Mouse (Mus musculus) neural tube, embryonic 14.5 days (tissue): ENCODE results near the gene Apoc4. TPM values are rescaled to one million over a fixed set of nuclear protein-coding genes. Genes with fewer than 3 reads are reported as not detected.

Source experiments
- ATAC-seq: fragments of 200-750 bp; cut with Nextera tagmentation; 2 replicates; pipeline ENCODE4 v1.8.0; 2017; ENCODE audit warnings: low read depth, mild to moderate bottlenecking, moderate TSS enrichment, moderate library complexity
- H3K27ac ChIP-seq: fragments of 300-500 bp; sonication (generic); 2 replicates; pipeline ENCODE4 v1.5.1; 2014; ENCODE audit warnings: low read depth, mild to moderate bottlenecking, control low read depth, low read length, moderate library complexity, mixed read lengths
- H3K27me3 ChIP-seq: fragments of 300-500 bp; sonication (generic); 2 replicates; pipeline ENCODE4 v1.6.1; 2014; ENCODE audit warnings: low read length; ENCODE audit not compliant: control insufficient read depth, insufficient read depth
- H3K36me3 ChIP-seq: fragments of 300-500 bp; sonication (generic); 2 replicates; pipeline ENCODE4 v1.6.1; 2014; ENCODE audit warnings: low read length, mixed read lengths; ENCODE audit not compliant: control insufficient read depth, insufficient read depth
- H3K4me1 ChIP-seq: fragments of 300-500 bp; sonication (generic); 2 replicates; pipeline ENCODE4 v1.6.1; 2014; ENCODE audit warnings: low read length; ENCODE audit not compliant: control insufficient read depth, insufficient read depth
- H3K4me2 ChIP-seq: fragments of 300-500 bp; sonication (generic); 2 replicates; pipeline ENCODE4 v1.6.1; 2014; ENCODE audit warnings: mild to moderate bottlenecking, low read depth, low read length, control low read depth
- H3K4me3 ChIP-seq: fragments of 300-500 bp; sonication (generic); 2 replicates; pipeline ENCODE4 v1.5.1; 2014; ENCODE audit warnings: low read depth, low read length, control low read depth, mixed read lengths
- H3K9ac ChIP-seq: fragments of 300-500 bp; sonication (generic); replicated peaks from 2 replicates; pipeline ENCODE4 v1.6.1; 2014; ENCODE audit warnings: low read depth, mild to moderate bottlenecking, control low read depth, low read length, mixed read lengths
- H3K9me3 ChIP-seq: fragments of 300-500 bp; sonication (generic); 2 replicates; pipeline ENCODE4 v1.6.1; 2016; ENCODE audit warnings: low read length; ENCODE audit not compliant: control insufficient read depth
- WGBS: fragments of 180-500 bp; shearing (Covaris S2); extraction: QIAGEN DNeasy Blood & Tissue Kit; methylation state at CpG from one replicate; pipeline ENCODE4 v1.1.7; 2014; 5-methylcytosine and 5-hydroxymethylcytosine counted together
- polyA plus RNA-seq: library from polyadenylated mRNA; unstranded; fragments of >200 nt; fragmentation: Nextera tagmentation; extraction: Ambion mirVana; gene quantifications from 2 replicates; pipeline ENCODE4 v1.2.1, GENCODE M21; 2014

The Apoc4 gene
- polyA plus RNA-seq, 1 experiment from 2014 or later: 0.20 TPM

DNA sequence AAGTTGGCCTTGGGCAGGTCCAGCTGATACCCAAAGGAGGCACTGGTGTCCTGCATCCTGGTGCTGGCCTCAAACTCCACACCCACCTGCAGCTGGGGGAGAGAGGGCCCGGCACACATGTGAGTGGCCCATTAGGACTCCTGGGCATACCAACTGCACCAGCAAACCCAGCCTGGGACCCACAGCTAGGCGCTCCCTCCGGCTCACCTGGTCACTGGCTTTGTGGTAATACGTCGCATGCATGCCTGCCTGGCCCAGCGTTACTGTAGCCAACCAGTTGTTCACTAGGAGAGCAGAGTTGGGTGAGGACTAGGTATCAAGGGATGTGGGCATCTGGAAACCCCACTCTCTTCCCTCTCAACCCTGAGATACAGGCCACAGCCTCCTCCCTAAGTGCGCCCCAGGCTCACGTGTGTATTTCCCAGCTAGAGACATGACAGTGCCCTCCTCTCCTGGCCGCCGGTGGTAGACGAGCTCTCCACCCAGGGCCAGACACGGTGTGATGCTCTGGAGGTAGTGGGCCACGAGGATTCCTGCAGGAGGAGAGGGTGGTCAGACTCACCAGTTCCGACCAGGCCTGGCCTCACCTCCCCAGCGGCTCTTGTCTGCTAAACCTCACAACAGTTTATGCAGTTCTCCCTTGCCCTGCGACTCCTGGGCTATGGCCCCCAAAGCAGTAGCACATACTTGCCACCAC, 21.7 kb upstream of the Apoc4 start:
- no peak for ATAC-seq
- WGBS: 94% methylated on average over 16 of the region's 16 CpGs
- H3K27ac ChIP-seq: no peak overlapping the region
- no peaks in the 10 kb centered on the region for H3K9me3 ChIP-seq
- no peak overlapping the region for H3K9ac ChIP-seq
- H3K4me1 ChIP-seq: peaks cover 5% of the 10 kb centered on the region
- H3K4me2 ChIP-seq: no peak overlapping the region
- H3K4me3 ChIP-seq: no peak overlapping the region
- H3K27me3 ChIP-seq: no peaks in the 10 kb centered on the region
- H3K36me3 ChIP-seq: peaks cover 7% of the 10 kb centered on the region; the same call in 1 of the 2 replicates

DNA sequence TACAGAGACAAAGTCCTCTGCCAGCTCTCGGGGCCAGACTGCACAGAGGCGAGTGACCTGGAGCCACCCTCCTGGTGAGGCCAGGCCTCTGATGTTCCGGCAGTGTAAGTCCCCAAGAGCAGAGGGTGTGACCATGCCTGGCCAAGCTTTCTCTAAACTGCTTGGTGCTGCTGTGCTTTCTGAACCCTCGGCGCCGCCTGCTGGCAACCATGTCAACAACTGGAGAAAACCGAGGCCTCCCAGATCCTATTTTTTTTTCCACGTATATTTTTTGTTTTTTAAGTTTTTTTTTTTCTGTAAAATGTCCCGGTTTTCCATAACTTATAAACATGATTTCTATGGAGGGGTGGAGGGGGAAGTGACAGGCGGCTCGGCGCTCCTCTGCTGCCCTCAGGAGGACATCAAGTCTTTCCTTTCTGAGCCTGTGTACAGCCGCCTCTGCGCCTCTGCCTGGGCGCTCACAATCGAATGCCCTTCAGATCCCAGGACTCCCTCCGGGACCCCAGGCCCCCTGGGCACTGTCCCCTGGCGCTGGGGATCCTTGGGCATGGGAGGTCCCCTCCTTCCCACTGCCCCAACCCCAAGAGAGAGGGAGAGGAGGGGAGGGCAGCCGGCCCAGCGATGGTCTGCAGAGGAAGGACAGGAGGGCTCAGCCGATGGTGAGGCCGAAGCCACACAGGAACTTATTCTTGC, 19.9 kb upstream of the Apoc4 start:
- no peak overlapping the region for H3K4me2 ChIP-seq
- no peak overlapping the region for H3K4me3 ChIP-seq
- H3K9ac ChIP-seq: no peak overlapping the region
- H3K27ac ChIP-seq: no peak overlapping the region
- peaks cover 5% of the 10 kb centered on the region for H3K4me1 ChIP-seq
- no peaks in the 10 kb centered on the region for H3K27me3 ChIP-seq
- peak; percentile 28; the same call in 1 of the 2 replicates for ATAC-seq
- 36% methylated on average over 22 of the region's 22 CpGs for WGBS
- H3K9me3 ChIP-seq: no peaks in the 10 kb centered on the region
- H3K36me3 ChIP-seq: peaks cover 7% of the 10 kb centered on the region; the same call in 1 of the 2 replicates

DNA sequence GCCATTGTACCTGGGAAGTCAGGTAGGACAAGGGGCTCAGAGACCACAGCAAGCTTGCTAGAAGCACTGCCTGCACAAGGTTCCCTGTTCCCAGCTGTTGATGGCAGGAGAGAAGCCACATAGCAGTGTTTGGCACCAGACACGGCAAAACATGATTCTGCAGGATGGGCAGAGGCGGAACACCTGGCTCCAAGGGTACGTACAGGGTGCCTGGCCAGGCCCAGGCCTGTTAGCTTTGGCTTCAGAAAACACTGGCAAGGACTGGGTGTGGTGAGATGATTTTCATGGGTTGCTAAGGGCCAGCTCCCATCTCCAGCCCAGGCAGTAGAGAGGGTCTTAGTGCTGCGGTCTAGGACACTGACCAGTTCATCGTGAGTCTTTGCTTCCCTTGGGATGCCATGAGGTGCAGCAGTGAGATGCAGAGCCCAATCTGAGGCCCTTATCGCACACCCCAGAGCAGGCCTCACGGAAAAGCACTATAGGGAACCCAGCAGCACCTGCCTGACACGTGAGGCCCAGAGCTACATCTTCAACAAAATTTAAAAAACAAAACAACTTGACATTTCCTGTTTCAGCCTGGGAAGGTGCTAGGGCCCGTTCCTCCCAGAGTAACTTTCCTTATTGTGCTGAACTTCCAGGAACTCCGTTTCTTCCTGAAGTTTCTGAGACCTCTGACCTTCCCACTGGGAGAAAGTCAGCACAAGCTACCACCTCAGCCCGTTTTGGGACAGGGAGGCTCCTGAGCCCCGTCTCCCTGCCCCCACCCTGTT, 19.2 kb upstream of the Apoc4 start:
- Histone ChIP-seq H3K4me2 (no peak overlapping the region), H3K4me1 (peaks cover 5% of the 10 kb centered on the region), H3K4me3 (no peak overlapping the region), H3K27ac (no peak overlapping the region), H3K9me3 (no peaks in the 10 kb centered on the region), H3K27me3 (no peaks in the 10 kb centered on the region), H3K36me3 (peaks cover 7% of the 10 kb centered on the region; the same call in 1 of the 2 replicates), H3K9ac (no peak overlapping the region)
- 68% methylated on average over 12 of the region's 12 CpGs for WGBS
- ATAC-seq: no peak

DNA sequence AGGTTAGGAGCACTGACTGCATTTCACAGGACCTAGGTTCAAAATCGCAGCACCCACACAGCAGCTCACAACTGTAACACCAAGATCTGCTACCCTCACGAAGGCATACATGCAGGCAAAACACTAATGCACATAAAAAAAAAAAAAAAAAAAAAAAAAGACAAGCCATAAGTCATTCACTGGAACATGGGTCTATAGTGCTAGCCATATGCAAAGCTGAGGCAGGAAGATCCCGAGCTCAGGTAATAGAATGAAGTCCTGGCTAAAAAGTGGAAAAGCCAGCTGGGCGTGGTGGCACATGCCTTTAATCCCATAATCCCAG, 18.5 kb upstream of the Apoc4 start:
- H3K27me3 ChIP-seq: no peaks in the 10 kb centered on the region
- H3K4me1 ChIP-seq: peaks cover 5% of the 10 kb centered on the region
- H3K9me3 ChIP-seq: no peaks in the 10 kb centered on the region
- H3K9ac ChIP-seq: no peak overlapping the region
- ATAC-seq: no peak
- H3K4me3 ChIP-seq: no peak overlapping the region
- no peak overlapping the region for H3K4me2 ChIP-seq
- H3K36me3 ChIP-seq: peaks cover 5% of the 10 kb centered on the region; the same call in 1 of the 2 replicates
- H3K27ac ChIP-seq: no peak overlapping the region
- WGBS: 80% methylated on average over 4 of the region's 4 CpGs

DNA sequence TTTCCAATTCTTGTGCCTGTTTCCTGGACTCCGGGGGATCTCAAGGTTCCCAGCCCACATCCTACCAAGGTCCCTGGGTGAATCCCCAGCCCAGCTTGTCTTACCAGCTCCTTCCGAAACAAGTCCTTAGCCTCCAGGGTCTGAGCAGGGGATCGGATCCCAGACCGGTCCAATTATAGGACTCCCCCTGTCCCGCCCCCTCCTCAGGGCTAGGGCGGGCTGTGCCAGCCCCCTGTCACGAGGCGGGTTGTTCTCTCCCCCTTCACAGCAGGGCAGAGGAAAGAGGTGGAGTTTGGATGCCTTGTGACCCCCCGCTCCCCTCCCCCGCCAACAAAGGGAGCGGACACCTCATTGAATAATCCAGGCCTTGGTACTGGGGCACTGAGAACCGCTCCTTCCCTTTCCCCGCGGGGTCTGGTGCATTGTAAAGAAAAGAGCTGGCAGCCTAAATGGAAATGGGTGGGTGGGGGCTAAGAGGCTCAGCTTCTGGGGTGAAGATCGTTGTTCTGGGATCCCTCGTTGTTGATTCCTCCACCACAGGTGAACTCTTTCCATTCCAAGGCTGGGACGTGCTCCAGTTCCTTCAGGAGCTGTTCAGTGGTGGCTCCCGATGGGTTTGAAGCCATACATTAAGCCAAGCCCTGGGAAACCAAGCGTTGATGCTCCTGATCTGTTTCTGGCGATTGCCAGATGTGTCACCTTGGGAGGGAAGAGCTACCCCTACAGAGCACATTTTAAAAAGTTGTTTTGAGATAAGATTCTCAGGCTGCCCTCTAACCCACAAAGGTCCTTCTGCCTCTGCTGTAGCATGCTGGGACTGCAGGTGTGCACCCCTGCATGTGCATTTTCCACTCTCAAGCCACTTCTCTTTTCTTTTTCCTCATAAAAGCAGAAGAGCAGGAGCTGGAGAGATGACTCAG, 17.9 kb upstream of the Apoc4 start, which contains the start of gene Apoe:
Gene Apoe, minus strand, starts transcription at position 282 of the 920 bp plus-strand sequence.
- Histone ChIP-seq H3K27ac (no peak within 1 kb of the TSS), H3K9me3 (no peaks in the 10 kb centered on the region), H3K27me3 (no peaks in the 10 kb centered on the region), H3K9ac (peak within 1 kb of the TSS; percentile 39), H3K36me3 (no peaks in the 10 kb centered on the region), H3K4me3 (peak within 1 kb of the TSS; percentile 28), H3K4me1 (peaks cover 5% of the 10 kb centered on the region), H3K4me2 (peak within 1 kb of the TSS; percentile 47)
- WGBS: 2% methylated on average over 19 of the region's 20 CpGs
- peak; percentile 66 for ATAC-seq

DNA sequence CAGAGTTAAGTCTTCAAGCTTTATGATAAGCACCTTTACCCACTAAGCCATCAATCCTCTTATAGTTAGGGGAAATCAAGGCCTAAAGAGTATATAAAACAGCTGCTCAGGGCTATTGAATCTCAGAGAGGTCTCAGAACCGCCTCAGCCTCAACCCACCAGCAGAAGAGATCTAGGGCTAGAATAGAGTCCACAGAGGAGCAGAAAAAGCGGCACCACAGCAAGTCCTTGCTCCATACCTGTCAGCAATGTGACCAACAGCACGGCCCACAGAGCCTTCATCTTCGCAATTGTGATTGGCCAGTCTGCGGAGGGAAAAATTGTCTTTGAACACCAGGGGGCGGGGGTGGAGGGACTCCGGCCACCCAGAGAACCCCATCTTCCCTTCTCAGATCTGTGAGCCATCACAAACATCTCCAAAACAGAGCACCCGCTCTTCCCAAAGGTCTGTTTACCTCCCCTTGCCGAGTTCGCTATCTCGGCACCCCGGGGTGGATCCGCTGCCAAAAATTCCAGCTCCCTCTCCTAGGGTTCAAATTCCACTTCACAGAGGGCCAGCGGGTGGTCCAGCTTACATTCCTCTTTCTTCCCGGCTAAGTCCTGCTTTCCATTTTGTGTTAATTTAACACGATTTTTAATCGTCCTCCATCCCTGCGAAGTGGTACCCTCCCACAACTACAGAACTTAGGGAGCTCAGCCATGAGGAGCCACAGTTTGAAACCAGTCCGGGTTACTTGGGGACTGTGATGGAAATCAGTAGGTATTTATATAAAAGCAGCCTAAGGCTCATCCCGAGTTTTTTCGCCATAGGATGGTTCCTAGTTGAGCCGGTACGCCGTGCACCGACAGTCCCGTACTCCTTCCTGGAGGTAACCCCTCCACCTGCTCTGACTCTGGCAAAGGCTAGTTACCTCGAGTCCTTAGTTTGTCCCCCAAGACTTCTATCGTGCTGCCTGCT, 16.9 kb upstream of the Apoc4 start:
- H3K36me3 ChIP-seq: no peaks in the 10 kb centered on the region
- ATAC-seq: no peak

DNA sequence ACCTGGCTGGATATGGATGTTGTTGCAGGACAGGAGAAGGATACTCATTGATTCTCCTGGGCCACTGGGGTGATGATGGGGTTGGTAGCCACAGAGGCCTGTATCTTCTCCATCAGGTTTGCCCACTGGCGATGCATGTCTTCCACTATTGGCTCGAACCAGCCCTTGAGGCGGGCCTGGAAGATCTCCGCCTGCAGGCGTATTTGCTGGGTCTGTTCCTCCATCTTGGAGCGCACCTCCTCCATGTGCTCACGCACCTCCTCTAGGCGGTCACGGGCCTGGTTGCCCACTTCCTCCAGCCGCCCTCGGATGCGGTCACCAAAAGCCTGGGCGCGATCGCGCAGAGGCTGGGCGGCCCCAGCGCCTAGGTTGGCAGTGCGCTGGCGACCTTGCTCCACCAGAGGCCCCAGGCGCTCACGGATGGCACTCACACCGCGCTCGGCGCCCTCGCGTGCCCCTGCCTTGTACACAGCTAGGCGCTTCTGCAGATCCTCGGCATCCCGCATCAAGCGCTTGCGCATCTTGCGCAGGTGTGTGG, 15.1 kb upstream of the Apoc4 start:
- no peaks in the 10 kb centered on the region for H3K27me3 ChIP-seq
- H3K27ac ChIP-seq: no peak overlapping the region
- 93% methylated on average over 34 of the region's 34 CpGs for WGBS
- H3K9me3 ChIP-seq: no peaks in the 10 kb centered on the region
- peaks cover 5% of the 10 kb centered on the region for H3K4me1 ChIP-seq
- H3K4me2 ChIP-seq: no peak overlapping the region
- no peak for ATAC-seq
- no peak overlapping the region for H3K9ac ChIP-seq
- H3K4me3 ChIP-seq: no peak overlapping the region
- H3K36me3 ChIP-seq: no peaks in the 10 kb centered on the region

More for the DNA sequence above, 16.9 kb upstream of the Apoc4 start:
- H3K27ac ChIP-seq: no peak overlapping the region
- peak overlapping the region; percentile 39; the same call in 1 of the 2 replicates for H3K9ac ChIP-seq
- H3K9me3 ChIP-seq: no peaks in the 10 kb centered on the region
- no peaks in the 10 kb centered on the region for H3K27me3 ChIP-seq
- peaks cover 5% of the 10 kb centered on the region for H3K4me1 ChIP-seq
- 5% methylated on average over 28 of the region's 28 CpGs for WGBS
- H3K4me2 ChIP-seq: peak overlapping the region; percentile 47
- peak overlapping the region; percentile 28 for H3K4me3 ChIP-seq
